Mouse (Mus musculus): Measurements from ENCODE around the gene Bach2. TPM values are rescaled to one million over a fixed set of nuclear protein-coding genes. Genes with fewer than 3 reads are reported as not detected.
A peak's percentile ranks its signal among the peaks of the same experiment; 100 is the strongest.

Gene Bach2
- total RNA-seq, 1 experiment from 2014 or later: 7.1 TPM

- peak; percentile 68 for ATAC-seq (replicated peaks; ENCODE audit: insufficient number of reproducible peaks, low FRiP score, low TSS enrichment, poor library complexity, severe bottlenecking)
Observed at GRCm38 (mm10) chr4:32363488-32363984, 124.9 kb downstream of the Bach2 start.

- no peak for ATAC-seq (replicated peaks; ENCODE audit: insufficient number of reproducible peaks, low FRiP score, low TSS enrichment, poor library complexity, severe bottlenecking)
Observed at GRCm38 (mm10) chr4:32365144-32365907, 126.7 kb downstream of the Bach2 start.

- ATAC-seq (replicated peaks; ENCODE audit: insufficient number of reproducible peaks, low FRiP score, low TSS enrichment, poor library complexity, severe bottlenecking): no peak
Observed at GRCm38 (mm10) chr4:32366176-32366575, 127.6 kb downstream of the Bach2 start.

- ATAC-seq (replicated peaks; ENCODE audit: insufficient number of reproducible peaks, low FRiP score, low TSS enrichment, poor library complexity, severe bottlenecking): no peak
Observed at GRCm38 (mm10) chr4:32368345-32368744, 129.7 kb downstream of the Bach2 start.

- peak; percentile 75 for ATAC-seq (replicated peaks; ENCODE audit: insufficient number of reproducible peaks, low FRiP score, low TSS enrichment, poor library complexity, severe bottlenecking)
Observed at GRCm38 (mm10) chr4:32373085-32373484, 134.5 kb downstream of the Bach2 start.

GRCm38 (mm10) chr4:32373527-32373926, 134.9 kb downstream of the Bach2 start:
- ATAC-seq (replicated peaks; ENCODE audit: insufficient number of reproducible peaks, low FRiP score, low TSS enrichment, poor library complexity, severe bottlenecking): no peak

GRCm38 (mm10) chr4:32374751-32375582, 136.4 kb downstream of the Bach2 start:
- no peak for ATAC-seq (replicated peaks; ENCODE audit: insufficient number of reproducible peaks, low FRiP score, low TSS enrichment, poor library complexity, severe bottlenecking)

GRCm38 (mm10) chr4:32375721-32376526, 137.3 kb downstream of the Bach2 start:
- ATAC-seq (replicated peaks; ENCODE audit: insufficient number of reproducible peaks, low FRiP score, low TSS enrichment, poor library complexity, severe bottlenecking): no peak

- ATAC-seq (replicated peaks; ENCODE audit: insufficient number of reproducible peaks, low FRiP score, low TSS enrichment, poor library complexity, severe bottlenecking): peak; percentile 42; the same call in 1 of the 2 replicates
Observed at GRCm38 (mm10) chr4:32376527-32376948, 137.9 kb downstream of the Bach2 start.

GRCm38 (mm10) chr4:32379140-32379539, 140.5 kb downstream of the Bach2 start:
- ATAC-seq (replicated peaks; ENCODE audit: insufficient number of reproducible peaks, low FRiP score, low TSS enrichment, poor library complexity, severe bottlenecking): no peak

- no peak for ATAC-seq (replicated peaks; ENCODE audit: insufficient number of reproducible peaks, low FRiP score, low TSS enrichment, poor library complexity, severe bottlenecking)
Observed at GRCm38 (mm10) chr4:32381666-32382381, 143.2 kb downstream of the Bach2 start.

- no peak for ATAC-seq (replicated peaks; ENCODE audit: insufficient number of reproducible peaks, low FRiP score, low TSS enrichment, poor library complexity, severe bottlenecking)
Observed at GRCm38 (mm10) chr4:32385121-32385520, 146.5 kb downstream of the Bach2 start.

GRCm38 (mm10) chr4:32385623-32386022, 147.0 kb downstream of the Bach2 start:
- no peak for ATAC-seq (replicated peaks; ENCODE audit: insufficient number of reproducible peaks, low FRiP score, low TSS enrichment, poor library complexity, severe bottlenecking)

- no peak for ATAC-seq (replicated peaks; ENCODE audit: insufficient number of reproducible peaks, low FRiP score, low TSS enrichment, poor library complexity, severe bottlenecking)
Observed at GRCm38 (mm10) chr4:32386346-32386745, 147.7 kb downstream of the Bach2 start.

- ATAC-seq (replicated peaks; ENCODE audit: insufficient number of reproducible peaks, low FRiP score, low TSS enrichment, poor library complexity, severe bottlenecking): no peak
Observed at GRCm38 (mm10) chr4:32386931-32387330, 148.3 kb downstream of the Bach2 start.

GRCm38 (mm10) chr4:32387479-32388240, 149.1 kb downstream of the Bach2 start:
- ATAC-seq (replicated peaks; ENCODE audit: insufficient number of reproducible peaks, low FRiP score, low TSS enrichment, poor library complexity, severe bottlenecking): no peak

GRCm38 (mm10) chr4:32388564-32388963, 150.0 kb downstream of the Bach2 start:
- ATAC-seq (replicated peaks; ENCODE audit: insufficient number of reproducible peaks, low FRiP score, low TSS enrichment, poor library complexity, severe bottlenecking): no peak

Measured in monocyte, adult 5-6 weeks (primary cell).